8 mouse cellular contexts compared by ENCODE assay signal in genomic region chr10:79116125-79116849, GRCm38 (mm10). TPM values are rescaled to one million over a fixed set of nuclear protein-coding genes. Genes with fewer than 3 reads are reported as not detected.
DNase-seq lines count a peak whose midpoint lies in the region; ATAC-seq lines count a peak whose summit lies in the region.

No protein-coding gene starts in this region.

- DNase-seq in right cerebral cortex, adult 18-20 months, result peak; percentile 37
- DNase-seq in right cerebral cortex, postnatal 36 days (ENCODE audit: low spot score in 2 of 2), result no peak
- peak; percentile 50 for DNase-seq in cerebellum, adult 9-10 months
- peak; percentile 8 to 20 for DNase-seq in frontal cortex, postnatal 25 days (ENCODE audit: low spot score in 2 of 2)
- DNase-seq in induced T-regulatory cell, adult 2 months (ENCODE audit: low read depth), result peak; percentile 65
- peak; percentile 48 to 60 for DNase-seq in left cerebral cortex, postnatal 25 days (ENCODE audit: low spot score in 2 of 2)

- H3K4me1 ChIP-seq in midbrain, embryonic 12.5 days, result 0 out of 2 replicates have a peak, but pooled peaks cover 3% of the 10 kb centered on the region
- H3K4me1 ChIP-seq in stomach, embryonic 16.5 days (ENCODE audit: control insufficient read depth, insufficient read depth, low read length), result peaks cover 3% of the 10 kb centered on the region; the same call in 1 of the 2 replicates

- H3K27ac ChIP-seq in midbrain, embryonic 12.5 days (replicated peaks), result no peak overlapping the region
- peak overlapping the region; percentile 70; the same call in 1 of the 2 replicates for H3K27ac ChIP-seq in stomach, embryonic 16.5 days (ENCODE audit: low read length)

- no peak overlapping the region for H3K4me2 ChIP-seq in midbrain, embryonic 12.5 days (replicated peaks)
- H3K4me2 ChIP-seq in stomach, embryonic 16.5 days (ENCODE audit: low read depth, low read length), result 0 out of 2 replicates have a peak overlapping the region, but pooled peaks have one; percentile 13

- no peaks in the 10 kb centered on the region for H3K27me3 ChIP-seq in midbrain, embryonic 12.5 days
- H3K27me3 ChIP-seq in stomach, embryonic 16.5 days (ENCODE audit: control insufficient read depth, insufficient read depth, low read length), result no peaks in the 10 kb centered on the region

- no peaks in the 10 kb centered on the region for H3K9me3 ChIP-seq in midbrain, embryonic 12.5 days
- H3K9me3 ChIP-seq in stomach, embryonic 16.5 days (replicated peaks; ENCODE audit: control insufficient read depth, low read length), result no peaks in the 10 kb centered on the region

- H3K4me3 ChIP-seq in midbrain, embryonic 12.5 days, result no peak overlapping the region
- no peak overlapping the region for H3K4me3 ChIP-seq in stomach, embryonic 16.5 days (replicated peaks; ENCODE audit: low read length)

- no peak overlapping the region for H3K9ac ChIP-seq in midbrain, embryonic 12.5 days (replicated peaks)
- no peak overlapping the region for H3K9ac ChIP-seq in stomach, embryonic 16.5 days (ENCODE audit: low read length)

- ATAC-seq in midbrain, embryonic 12.5 days (ENCODE audit: low FRiP score, low read depth), result peak; percentile 76
- ATAC-seq in stomach, embryonic 16.5 days (ENCODE audit: insufficient read depth, low FRiP score), result peak; percentile 75; the same call in 1 of the 2 replicates

- no peaks in the 10 kb centered on the region for H3K36me3 ChIP-seq in midbrain, embryonic 12.5 days
- H3K36me3 ChIP-seq in stomach, embryonic 16.5 days (ENCODE audit: control insufficient read depth, insufficient read depth, low read length), result no peaks in the 10 kb centered on the region

- intact Hi-C loops in left cerebral cortex, postnatal 25 days (cut with DNase I), result loop anchor here (1.0 kb wide), 2 partner anchors 360 to 484 kb away; no protein-coding TSS in a partner anchor

- whole genome bisulfite sequencing in midbrain, embryonic 12.5 days, result 55% methylated on average over 4 of the region's 4 CpGs
- WGBS in stomach, embryonic 16.5 days, result 20% methylated on average over 4 of the region's 4 CpGs

RNA-seq across cellular contexts. Expression of gene 2610008E11Rik, which starts 18.9 kb away (rescaled TPM):
- 10 to 100 TPM; 21.1 to 23.7 TPM for total RNA-seq in left cerebral cortex, postnatal 25 days (2021)
- polyA plus RNA-seq in midbrain, embryonic 12.5 days (2016; fragmentation: Nextera tagmentation; extraction: Ambion mirVana), result 52.7 and 55.8 TPM in 2 replicates
- polyA plus RNA-seq in stomach, embryonic 16.5 days (2015; fragmentation: Nextera tagmentation; extraction: Ambion mirVana), result 21.6 and 22.7 TPM in 2 replicates

RNA-seq across cellular contexts. Expression of gene Vmn2r80, which starts 32.3 kb away (rescaled TPM):
- total RNA-seq in left cerebral cortex, postnatal 25 days (2021), result not detected
- not detected in 2 replicates for polyA plus RNA-seq in midbrain, embryonic 12.5 days (2016; fragmentation: Nextera tagmentation; extraction: Ambion mirVana)
- not detected in 2 replicates for polyA plus RNA-seq in stomach, embryonic 16.5 days (2015; fragmentation: Nextera tagmentation; extraction: Ambion mirVana)

Comparison
In these comparisons a context has a peak if more than half of its experiments do, and no peak if none do; other contexts are left out.
1. DNase-seq: peak in right cerebral cortex, adult 18-20 months (single experiment), cerebellum, adult 9-10 months (single experiment), frontal cortex, postnatal 25 days (2 of 2), induced T-regulatory cell, adult 2 months (single experiment) and left cerebral cortex, postnatal 25 days (2 of 2); none in right cerebral cortex, postnatal 36 days (0 of 2).